In genomic region chr6:119558855-119559254, GRCm38 (mm10) we compare ENCODE assay signal across 27 mouse cellular contexts. TPM values are rescaled to one million over a fixed set of nuclear protein-coding genes. Genes with fewer than 3 reads are reported as not detected.
DNase-seq lines count a peak whose midpoint lies in the region; ATAC-seq lines count a peak whose summit lies in the region.
"Had no signal": no experiment of that assay in that cellular context is flagged by ENCODE, and none has a peak within 500 bp of the region (broad histone marks: within the 10 kb centered on the region; RNA-seq: fewer than 3 reads in every experiment).

No protein-coding gene starts in this region.

- WGBS in heart, embryonic 13.5 days = 46% methylated on average over 7 of the region's 7 CpGs
- WGBS in stomach, embryonic 14.5 days = 46% methylated on average over 7 of the region's 7 CpGs
- 46% methylated on average over 7 of the region's 7 CpGs for WGBS in stomach, embryonic 16.5 days
- WGBS in forebrain, embryonic 15.5 days = 89% methylated on average over 7 of the region's 7 CpGs

- no peaks in the 10 kb centered on the region for H3K27me3 ChIP-seq in heart, embryonic 13.5 days (replicated peaks)
- H3K27me3 ChIP-seq in stomach, embryonic 14.5 days (ENCODE audit: control insufficient read depth, insufficient read depth, low read length) = no peaks in the 10 kb centered on the region
- H3K27me3 ChIP-seq in stomach, embryonic 16.5 days (ENCODE audit: control insufficient read depth, insufficient read depth, low read length) = no peaks in the 10 kb centered on the region
- H3K27me3 ChIP-seq in forebrain, embryonic 15.5 days = no peaks in the 10 kb centered on the region
- H3K27me3 ChIP-seq: embryonic facial prominence, embryonic 13.5 days; forebrain, embryonic 12.5 days; heart, embryonic 12.5 days; hindbrain, embryonic 13.5 days; intestine, embryonic 15.5 days had no signal

- no peak overlapping the region for H3K4me2 ChIP-seq in heart, embryonic 13.5 days
- no peak overlapping the region for H3K4me2 ChIP-seq in stomach, embryonic 14.5 days (replicated peaks; ENCODE audit: low read depth, low read length)
- no peak overlapping the region for H3K4me2 ChIP-seq in stomach, embryonic 16.5 days (ENCODE audit: low read depth, low read length)
- H3K4me2 ChIP-seq in forebrain, embryonic 15.5 days (replicated peaks) = no peak overlapping the region
- H3K4me2 ChIP-seq: embryonic facial prominence, embryonic 13.5 days; forebrain, embryonic 12.5 days; heart, embryonic 12.5 days; hindbrain, embryonic 13.5 days; intestine, embryonic 15.5 days had no signal

- peak overlapping the region; percentile 2 for H3K9ac ChIP-seq in heart, embryonic 13.5 days
- no peak overlapping the region for H3K9ac ChIP-seq in stomach, embryonic 14.5 days (replicated peaks; ENCODE audit: low read depth, low read length)
- no peak overlapping the region for H3K9ac ChIP-seq in stomach, embryonic 16.5 days (ENCODE audit: low read length)
- H3K9ac ChIP-seq in forebrain, embryonic 15.5 days (replicated peaks) = no peak overlapping the region
- H3K9ac ChIP-seq: embryonic facial prominence, embryonic 13.5 days; forebrain, embryonic 12.5 days; heart, embryonic 12.5 days; hindbrain, embryonic 13.5 days; intestine, embryonic 15.5 days had no signal

- DNase-seq in heart, postnatal 25 days (ENCODE audit: low spot score) = no peak
- no peak for DNase-seq in right cerebral cortex, postnatal 25 days
- DNase-seq: adrenal gland, adult 2 months; adrenal gland, postnatal 25 days; cerebellum, adult 11-12 months; cerebellum, adult 8-10 months; cerebellum, postnatal 10 days; cerebellum, postnatal 36 days; embryo, embryonic 11 days; gastrocnemius, postnatal 25 days; heart, adult 18-20 months; heart, postnatal 14 days had no signal

- H3K27ac ChIP-seq in heart, embryonic 13.5 days (replicated peaks) = peak overlapping the region; percentile 49; the same call in 1 of the 2 replicates
- H3K27ac ChIP-seq in stomach, embryonic 14.5 days (ENCODE audit: low read length) = no peak overlapping the region
- H3K27ac ChIP-seq in stomach, embryonic 16.5 days (ENCODE audit: low read length) = no peak overlapping the region
- no peak overlapping the region for H3K27ac ChIP-seq in forebrain, embryonic 15.5 days (replicated peaks)
- H3K27ac ChIP-seq: embryonic facial prominence, embryonic 10.5 days; embryonic facial prominence, embryonic 13.5 days; forebrain, embryonic 12.5 days; hindbrain, embryonic 10.5 days; hindbrain, embryonic 13.5 days; intestine, embryonic 15.5 days had no signal

- no peak overlapping the region for H3K4me3 ChIP-seq in heart, embryonic 13.5 days
- no peak overlapping the region for H3K4me3 ChIP-seq in stomach, embryonic 14.5 days (ENCODE audit: low read depth, low read length)
- H3K4me3 ChIP-seq in stomach, embryonic 16.5 days (replicated peaks; ENCODE audit: low read length) = no peak overlapping the region
- no peak overlapping the region for H3K4me3 ChIP-seq in forebrain, embryonic 15.5 days
- H3K4me3 ChIP-seq: embryonic facial prominence, embryonic 10.5 days; embryonic facial prominence, embryonic 13.5 days; erythroblast, embryonic 14.5 days; forebrain, embryonic 12.5 days; heart, embryonic 12.5 days; hindbrain, embryonic 10.5 days; hindbrain, embryonic 13.5 days; intestine, embryonic 15.5 days had no signal

- peaks cover 19% of the 10 kb centered on the region for H3K4me1 ChIP-seq in heart, embryonic 13.5 days
- H3K4me1 ChIP-seq in stomach, embryonic 14.5 days (ENCODE audit: control insufficient read depth, insufficient read depth, low read length) = 0 out of 2 replicates have a peak, but pooled peaks cover 12% of the 10 kb centered on the region
- peaks cover 8% of the 10 kb centered on the region; the same call in 1 of the 2 replicates for H3K4me1 ChIP-seq in stomach, embryonic 16.5 days (ENCODE audit: control insufficient read depth, insufficient read depth, low read length)
- H3K4me1 ChIP-seq in forebrain, embryonic 15.5 days = no peaks in the 10 kb centered on the region
- H3K4me1 ChIP-seq: embryonic facial prominence, embryonic 13.5 days; forebrain, embryonic 12.5 days; hindbrain, embryonic 10.5 days; hindbrain, embryonic 13.5 days had no signal

- ATAC-seq in heart, embryonic 13.5 days (ENCODE audit: extremely low read depth, insufficient number of reproducible peaks, low FRiP score, low TSS enrichment) = no peak
- peak; percentile 59 for ATAC-seq in stomach, embryonic 14.5 days (ENCODE audit: insufficient number of reproducible peaks, insufficient read depth, low FRiP score, low read depth)
- ATAC-seq in stomach, embryonic 16.5 days (ENCODE audit: insufficient read depth, low FRiP score) = 0 out of 2 replicates have a peak, but pooled peaks have one; percentile 14
- ATAC-seq in forebrain, embryonic 15.5 days (replicated peaks) = no peak
- ATAC-seq: CD4-positive, CD25-positive, alpha-beta regulatory T cell, adult 4 months; forebrain, embryonic 16.5 days; hindbrain, embryonic 16.5 days; intestine, embryonic 15.5 days had no signal

- no peaks in the 10 kb centered on the region for H3K9me3 ChIP-seq in heart, embryonic 13.5 days
- no peaks in the 10 kb centered on the region for H3K9me3 ChIP-seq in stomach, embryonic 14.5 days (ENCODE audit: control insufficient read depth, low read depth, low read length)
- H3K9me3 ChIP-seq in stomach, embryonic 16.5 days (replicated peaks; ENCODE audit: control insufficient read depth, low read length) = no peaks in the 10 kb centered on the region
- H3K9me3 ChIP-seq in forebrain, embryonic 15.5 days = no peaks in the 10 kb centered on the region
- H3K9me3 ChIP-seq: embryonic facial prominence, embryonic 10.5 days; embryonic facial prominence, embryonic 13.5 days; heart, embryonic 12.5 days; hindbrain, embryonic 10.5 days; hindbrain, embryonic 13.5 days; intestine, embryonic 15.5 days had no signal

- intact Hi-C loops in heart, postnatal 25 days (cut with DNase I) = no loop called here

- H3K36me3 ChIP-seq in heart, embryonic 13.5 days = no peaks in the 10 kb centered on the region
- H3K36me3 ChIP-seq in stomach, embryonic 14.5 days (ENCODE audit: control insufficient read depth, insufficient read depth, low read length) = no peaks in the 10 kb centered on the region
- no peaks in the 10 kb centered on the region for H3K36me3 ChIP-seq in stomach, embryonic 16.5 days (ENCODE audit: control insufficient read depth, insufficient read depth, low read length)
- H3K36me3 ChIP-seq in forebrain, embryonic 15.5 days = no peaks in the 10 kb centered on the region
- H3K36me3 ChIP-seq: embryonic facial prominence, embryonic 10.5 days; embryonic facial prominence, embryonic 13.5 days; forebrain, embryonic 12.5 days; heart, embryonic 12.5 days; hindbrain, embryonic 10.5 days; hindbrain, embryonic 13.5 days; intestine, embryonic 15.5 days had no signal

RNA-seq across cellular contexts. Expression of gene Wnt5b, which starts 14.7 kb away (rescaled TPM):
- 6.3 and 8.2 TPM in 2 replicates for polyA plus RNA-seq in heart, embryonic 13.5 days (2015; fragmentation: Nextera tagmentation; extraction: Ambion mirVana)
- 1 to 10 TPM; 3.1 to 3.6 TPM for total RNA-seq in heart, postnatal 25 days (2021)
- 11.6 and 13.5 TPM in 2 replicates for polyA plus RNA-seq in stomach, embryonic 14.5 days (2014; fragmentation: Nextera tagmentation; extraction: Ambion mirVana)
- 6.2 and 6.4 TPM in 2 replicates for polyA plus RNA-seq in stomach, embryonic 16.5 days (2015; fragmentation: Nextera tagmentation; extraction: Ambion mirVana)
- 2.8 and 3.1 TPM in 2 replicates for polyA plus RNA-seq in forebrain, embryonic 15.5 days (2015; fragmentation: Nextera tagmentation; extraction: Ambion mirVana)
- polyA plus RNA-seq: erythroblast, embryonic 14.5 days had no signal

Comparison
In these comparisons a context has a peak if more than half of its experiments do, and no peak if none do; other contexts are left out.
1. ATAC-seq: peak in stomach, embryonic 14.5 days (single experiment) and stomach, embryonic 16.5 days (single experiment); none in heart, embryonic 13.5 days (single experiment) and forebrain, embryonic 15.5 days (single experiment).